Mouse (Mus musculus) megakaryocyte, adult 5-6 weeks (primary cell): ENCODE data around the gene 2610318N02Rik. TPM values are rescaled to one million over a fixed set of nuclear protein-coding genes. Genes with fewer than 3 reads are reported as not detected.
"Not testable (repeated sequence)": the region's sequence is repeated elsewhere in the genome, so short reads cannot be mapped to it uniquely, and the experiment has no call there.

Source experiments
- ATAC-seq: 2 replicates; pipeline ENCODE4 v1.8.0; 2016; ENCODE audit warnings: mild to moderate bottlenecking, inconsistent platforms; ENCODE audit not compliant: poor library complexity, severe bottlenecking
- total RNA-seq, 2 experiments: library from RNA; stranded (forward) in 1 of 2; stranded (reverse) in 1 of 2; fragments of 153-499, 151-499 nt in 1 of 2; fragments of 221-1000, 200-1000 nt in 1 of 2; gene quantifications; 2 replicates each; pipeline versions ENCODE4 v1.2.3 to v1.2.4; 2015 to 2017

2610318N02Rik gene
- total RNA-seq (2015) (6.3 and 6.5 TPM in 2 replicates), total RNA-seq (2017) (3.5 and 5.4 TPM in 2 replicates)

DNA sequence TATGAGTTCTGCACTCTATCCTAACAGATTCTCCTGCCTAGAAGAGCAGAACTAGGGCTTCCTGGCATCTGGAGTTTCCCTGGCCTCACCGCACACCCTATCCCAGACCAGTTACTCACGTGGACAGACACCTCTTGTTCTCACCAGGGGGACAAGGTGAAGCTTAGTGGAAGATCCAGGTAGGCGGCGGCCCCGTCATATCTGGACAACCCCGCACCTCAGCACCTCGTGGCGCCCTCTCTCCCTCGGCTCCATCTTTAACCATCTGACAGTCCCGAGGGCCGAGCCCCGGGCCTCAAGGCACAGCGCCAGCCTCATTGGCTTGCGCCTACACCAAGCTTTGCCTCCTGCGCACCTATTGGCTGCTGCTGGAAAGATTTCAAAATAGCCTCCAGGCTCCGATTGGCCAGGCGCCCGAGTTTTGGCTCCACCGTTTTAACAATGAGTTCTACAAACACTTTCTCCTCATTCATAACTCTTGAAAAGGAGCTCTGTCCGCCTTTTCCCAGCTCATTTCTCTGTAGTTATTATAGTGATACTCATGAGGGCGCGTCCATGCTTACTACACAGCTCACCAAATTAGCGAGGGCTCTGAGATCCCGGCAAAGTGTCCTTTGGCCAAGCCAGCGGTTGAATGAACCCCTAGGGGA lies at the start of gene 2610318N02Rik:
Gene 2610318N02Rik (minus strand): TSS at position 297 of the 650 bp plus-strand sequence.
- peak; percentile 98 for ATAC-seq

- ATAC-seq, result no peak
Measured at GRCm38 (mm10) chr16:17168049-17168448, 43.1 kb upstream of the 2610318N02Rik start.

DNA sequence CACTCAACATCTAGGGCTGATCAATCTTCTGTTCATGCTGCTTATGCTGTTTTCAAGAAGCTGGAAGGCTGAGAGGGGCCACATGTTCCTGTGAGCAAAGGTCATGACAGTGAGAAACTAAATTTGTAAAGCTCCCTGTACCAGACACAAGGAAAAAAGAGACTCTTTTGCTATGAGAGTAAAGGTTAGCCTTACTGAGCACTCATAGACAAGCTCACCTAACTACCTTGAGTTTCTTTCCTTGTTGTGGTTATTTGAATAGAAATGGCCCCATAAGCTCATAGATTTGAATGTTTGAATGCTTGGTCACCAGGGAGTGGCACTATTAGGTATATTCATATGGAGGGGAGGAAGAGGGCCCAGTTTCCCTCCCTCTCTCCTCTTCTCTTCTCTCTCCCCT lies 42.2 kb upstream of the 2610318N02Rik start:
- ATAC-seq, result no peak

GRCm38 (mm10) chr16:17165478-17165877 lies 40.5 kb upstream of the 2610318N02Rik start:
- not testable (repeated sequence) for ATAC-seq

GRCm38 (mm10) chr16:17154346-17154745 lies 29.4 kb upstream of the 2610318N02Rik start:
- ATAC-seq, result no peak

GRCm38 (mm10) chr16:17151874-17152273 lies 26.9 kb upstream of the 2610318N02Rik start:
- ATAC-seq, result no peak

- no peak for ATAC-seq
Measured at GRCm38 (mm10) chr16:17150520-17151258, 25.7 kb upstream of the 2610318N02Rik start.

DNA sequence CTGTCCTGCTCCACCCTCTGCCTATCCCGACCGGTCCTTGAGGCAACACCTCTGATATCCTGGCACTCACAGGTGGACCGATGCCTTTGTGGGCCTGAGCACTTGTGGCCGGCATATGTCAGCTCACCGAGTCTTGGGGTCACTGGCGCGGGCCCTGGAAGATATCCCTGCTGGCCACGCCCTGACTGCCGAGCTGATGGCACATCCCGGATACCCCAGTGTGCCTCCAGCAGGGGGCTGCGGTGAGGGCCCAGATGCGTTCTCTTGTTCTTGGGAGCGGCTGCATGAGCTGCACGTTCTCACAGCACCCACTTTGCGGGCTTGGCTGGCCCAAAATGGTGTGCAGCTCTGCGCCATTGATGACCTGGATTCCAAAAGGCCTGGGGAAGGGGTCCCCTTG lies 23.1 kb upstream of the 2610318N02Rik start:
- no peak for ATAC-seq

- peak; percentile 53 for ATAC-seq
Measured at GRCm38 (mm10) chr16:17147391-17147929, 22.5 kb upstream of the 2610318N02Rik start.

DNA sequence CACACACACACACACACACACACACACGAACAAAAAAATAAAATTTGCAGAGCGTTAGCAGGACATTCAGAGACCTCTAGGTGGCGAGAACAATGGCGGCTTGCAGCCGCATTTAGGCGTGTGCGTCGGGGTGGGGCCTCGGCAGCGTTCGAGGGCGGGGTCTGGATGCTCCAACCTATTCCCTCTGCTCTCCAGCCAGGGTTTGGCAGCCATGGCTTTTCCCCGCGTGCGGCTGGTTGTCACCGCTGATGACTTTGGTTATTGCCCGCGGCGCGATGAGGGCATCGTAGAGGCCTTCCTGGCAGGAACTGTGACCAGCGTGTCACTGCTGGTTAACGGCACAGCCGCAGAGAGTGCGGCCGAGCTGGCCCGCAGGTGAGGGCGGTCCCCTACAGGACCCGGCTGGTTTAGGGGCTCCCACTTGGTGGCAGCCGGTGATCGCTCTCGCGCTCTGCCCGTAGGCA lies 21.8 kb upstream of the 2610318N02Rik start, which contains the start of gene Ccdc116:
Gene Ccdc116 (minus strand): TSS at position 458 of the 464 bp plus-strand sequence.
- peak; percentile 94 for ATAC-seq

DNA sequence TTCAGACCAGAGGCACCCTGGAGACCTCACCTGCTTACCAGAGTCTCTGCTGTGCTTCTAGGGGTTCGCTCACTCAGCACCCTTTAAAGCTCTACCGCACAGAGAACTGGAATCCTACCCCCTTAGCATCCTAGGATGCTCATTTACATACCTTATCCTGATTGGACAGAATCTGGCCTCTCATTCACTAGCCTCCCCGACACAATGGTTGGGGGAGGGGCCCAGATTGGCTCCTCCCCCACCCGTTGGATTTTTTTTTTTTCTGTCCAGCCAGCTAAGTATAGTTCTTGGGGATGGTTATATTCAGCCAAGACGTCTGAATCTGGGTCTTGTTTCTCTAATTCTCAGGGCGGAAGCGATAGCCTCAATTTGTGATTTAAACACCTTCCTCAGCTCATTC lies 19.4 kb upstream of the 2610318N02Rik start, which contains the start of gene Ydjc:
Gene Ydjc (plus strand): TSS at position 283 of the 400 bp plus-strand sequence.
- no peak for ATAC-seq

- ATAC-seq, result no peak
Measured at GRCm38 (mm10) chr16:17137355-17137754, 12.4 kb upstream of the 2610318N02Rik start.

- no peak for ATAC-seq
Measured at GRCm38 (mm10) chr16:17132906-17133200, 7.9 kb upstream of the 2610318N02Rik start.

DNA sequence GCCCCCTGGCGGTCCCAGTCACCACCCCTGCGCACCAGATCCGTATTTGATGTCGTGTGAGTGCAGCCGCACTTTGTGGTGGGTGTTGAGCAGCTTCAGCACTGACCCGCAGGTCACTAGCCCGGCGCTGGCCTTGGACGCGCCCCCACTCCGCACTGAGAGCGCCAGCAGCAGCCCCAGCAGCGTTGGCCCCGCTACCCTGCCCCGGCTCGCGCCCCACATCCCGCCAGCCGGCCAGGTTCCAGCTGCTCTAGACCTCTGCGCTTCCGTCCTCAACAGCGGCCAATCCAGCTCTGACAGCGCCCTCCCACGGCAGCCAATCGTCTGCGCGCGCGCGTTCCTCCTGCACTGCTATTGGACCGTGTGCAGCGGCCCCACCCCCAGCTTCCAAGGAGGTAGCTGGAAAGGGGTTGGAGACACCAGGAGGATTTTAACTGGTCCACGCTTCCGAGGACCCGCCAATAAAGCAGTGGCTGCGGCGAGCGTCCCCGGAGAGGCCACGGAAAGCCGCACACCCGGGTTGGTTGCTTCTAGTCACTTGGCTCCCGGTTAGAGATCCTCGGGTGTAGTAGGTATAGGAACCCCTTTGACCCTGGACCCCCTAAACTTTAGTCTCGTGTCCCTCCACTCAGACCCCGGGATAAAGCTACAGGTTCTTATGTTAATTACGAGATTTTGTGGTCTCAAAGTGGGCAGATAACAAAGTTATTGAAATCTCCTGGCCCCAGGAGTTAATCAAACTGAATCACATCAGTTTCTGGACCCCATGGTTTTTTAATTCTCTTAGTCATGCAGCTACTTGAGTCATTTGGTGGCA lies 7.3 kb upstream of the 2610318N02Rik start, which contains the start of gene Sdf2l1:
Gene Sdf2l1 (minus strand): TSS at position 295 of the 817 bp plus-strand sequence.
- ATAC-seq, result peak; percentile 96

DNA sequence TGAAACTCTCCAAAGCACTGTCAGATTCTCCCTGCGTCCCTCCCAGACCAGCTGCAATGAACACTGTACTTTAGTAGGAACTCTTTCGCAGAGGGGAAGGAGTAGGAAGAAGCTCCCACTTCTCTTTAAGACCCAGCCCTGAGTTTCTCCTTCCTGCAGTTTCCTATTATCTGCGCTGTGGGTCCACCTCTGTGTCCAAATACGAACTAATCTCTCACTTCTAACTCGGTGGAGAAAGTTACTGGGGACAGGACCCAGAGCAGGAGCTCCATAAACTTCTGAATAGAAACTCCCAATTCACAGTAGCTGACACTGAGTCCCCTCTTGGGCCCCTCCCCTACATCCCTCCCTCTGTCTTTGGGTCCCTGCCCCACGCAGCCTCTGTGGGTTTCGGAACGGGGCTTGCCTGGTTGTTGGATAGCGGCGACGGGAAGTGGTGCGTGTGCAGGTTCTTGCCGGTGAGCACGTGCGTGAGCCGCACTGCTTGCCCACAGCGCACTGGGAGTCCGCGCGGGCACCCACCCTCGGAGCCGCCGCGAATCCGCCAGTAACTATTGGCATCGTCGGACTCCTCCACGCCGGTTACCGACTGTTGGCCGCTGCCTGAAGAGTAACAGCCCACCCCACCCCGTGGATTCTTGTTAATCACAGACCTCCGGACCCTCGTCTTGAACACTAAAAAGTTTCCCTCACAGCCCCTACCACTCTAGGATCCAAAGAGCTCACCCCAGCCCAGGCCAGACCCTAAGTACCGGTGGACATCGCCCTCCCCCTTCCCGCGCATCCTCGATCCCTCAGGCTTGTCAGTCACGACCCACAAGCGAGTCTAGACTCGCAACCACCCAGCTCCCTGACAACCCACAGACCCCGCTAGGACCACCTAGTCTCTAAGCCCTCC lies 6.5 kb upstream of the 2610318N02Rik start:
- peak; percentile 53 for ATAC-seq

DNA sequence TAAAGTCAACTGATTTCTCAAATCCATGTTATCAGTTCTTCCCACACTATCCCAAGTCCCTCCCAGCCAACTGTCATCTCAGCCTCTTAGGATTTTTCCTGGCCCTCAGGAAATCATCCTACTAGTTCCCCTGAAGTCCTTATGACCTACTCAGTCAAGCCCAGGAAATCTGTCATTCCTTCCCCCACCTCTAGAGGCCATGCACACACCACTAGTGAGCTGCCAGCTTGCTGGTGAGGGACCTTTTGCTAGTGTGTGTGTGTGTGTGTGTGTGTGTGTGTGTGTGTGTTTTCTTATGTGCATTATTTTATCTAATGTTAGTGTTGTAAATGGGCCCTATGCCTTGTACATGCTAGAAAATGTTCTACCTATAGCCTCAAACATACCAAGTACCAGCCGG lies 2.3 kb upstream of the 2610318N02Rik start:
- peak; percentile 36 for ATAC-seq

GRCm38 (mm10) chr16:17124119-17124870 lies 672 bp downstream of the 2610318N02Rik start:
- no peak; the same call in 1 of the 2 replicates for ATAC-seq

- no peak for ATAC-seq
Measured at GRCm38 (mm10) chr16:17121569-17121968, 3.4 kb downstream of the 2610318N02Rik start.

DNA sequence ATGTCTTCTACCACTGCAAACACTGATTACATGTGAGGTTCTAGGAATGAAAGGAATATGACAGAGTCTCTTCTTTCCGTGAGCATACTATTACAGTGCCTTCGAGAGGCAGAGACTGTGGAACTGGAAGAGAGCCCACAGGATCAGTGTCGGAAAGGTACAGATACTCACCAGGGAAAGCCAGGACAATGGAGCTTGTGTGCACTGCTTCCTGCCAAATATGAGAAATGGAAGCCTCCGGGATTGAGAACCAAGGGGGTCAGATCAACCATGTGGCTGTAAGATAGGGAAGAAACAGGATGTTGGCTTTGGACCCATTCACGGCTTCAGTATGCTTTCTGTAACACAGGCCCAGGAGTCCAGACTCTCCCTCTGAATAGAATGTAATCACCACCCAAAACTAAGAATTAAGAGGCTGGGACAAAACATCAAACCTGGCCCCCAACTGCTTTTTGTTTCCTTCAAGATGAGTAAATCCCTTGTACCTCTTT lies 7.6 kb downstream of the 2610318N02Rik start:
- ATAC-seq, result no peak
